Mouse (Mus musculus): ENCODE data around the gene E130114P18Rik.

- no peak for TF ChIP-seq CTCF (IDR thresholded peaks at IDR 0.05; ENCODE audit: borderline replicate concordance, insufficient read depth, low read depth, low read length)
- no peak for TF ChIP-seq POLR2A (IDR thresholded peaks at IDR 0.05; ENCODE audit: borderline replicate concordance, insufficient read depth, low read length)
Observed at GRCm38 (mm10) chr4:97648825-97649625, 128.9 kb downstream of the E130114P18Rik start.
